Mouse (Mus musculus) midbrain, embryonic 14.5 days (tissue): ENCODE data around the gene Emc10. TPM values are rescaled to one million over a fixed set of nuclear protein-coding genes. Genes with fewer than 3 reads are reported as not detected.

Experiments
- ATAC-seq: fragments of 200-750 bp; cut with Nextera tagmentation; 2 replicates; pipeline ENCODE4 v1.8.0; 2017; ENCODE audit warnings: moderate number of reproducible peaks, moderate library complexity; ENCODE audit not compliant: low FRiP score, low TSS enrichment
- DNase-seq: peaks from one replicate; pipeline ENCODE4 v3.0.0-alpha.2; 2015
- H3K27ac ChIP-seq: fragments of 300-500 bp; sonication (generic); replicated peaks from 2 replicates; pipeline ENCODE4 v1.5.1; 2014; ENCODE audit warnings: mild to moderate bottlenecking, low read depth, low read length, moderate library complexity
- H3K27me3 ChIP-seq: fragments of 300-500 bp; sonication (generic); 2 replicates; pipeline ENCODE4 v1.6.1; 2014; ENCODE audit warnings: low read length, control low read depth, mixed read lengths; ENCODE audit not compliant: control insufficient read depth, insufficient read depth
- H3K36me3 ChIP-seq: fragments of 300-500 bp; sonication (generic); 2 replicates; pipeline ENCODE4 v1.6.1; 2014; ENCODE audit warnings: low read length, control low read depth; ENCODE audit not compliant: control insufficient read depth, insufficient read depth
- H3K4me1 ChIP-seq: fragments of 300-500 bp; sonication (generic); 2 replicates; pipeline ENCODE4 v1.6.1; 2014; ENCODE audit warnings: mild to moderate bottlenecking, antibody characterized with exemption, low read length, control low read depth; ENCODE audit not compliant: control insufficient read depth, insufficient read depth
- H3K4me2 ChIP-seq: fragments of 300-500 bp; sonication (generic); 2 replicates; pipeline ENCODE4 v1.6.1; 2014; ENCODE audit warnings: mild to moderate bottlenecking, low read length, moderate library complexity
- H3K4me3 ChIP-seq: fragments of 300-500 bp; sonication (generic); replicated peaks from 2 replicates; pipeline ENCODE4 v1.5.1; 2014; ENCODE audit warnings: low read depth, low read length
- H3K9ac ChIP-seq: fragments of 300-500 bp; sonication (generic); replicated peaks from 2 replicates; pipeline ENCODE4 v1.6.1; 2014; ENCODE audit warnings: mild to moderate bottlenecking, low read length, moderate library complexity
- H3K9me3 ChIP-seq: fragments of 300-500 bp; sonication (generic); 2 replicates; pipeline ENCODE4 v1.6.1; 2016; ENCODE audit warnings: low read length, control low read depth, mixed read lengths; ENCODE audit not compliant: control insufficient read depth
- WGBS: fragments of 180-500 bp; shearing (Covaris S2); extraction: QIAGEN DNeasy Blood & Tissue Kit; methylation state at CpG from one replicate; pipeline ENCODE4 v1.1.7; 2014; 5-methylcytosine and 5-hydroxymethylcytosine counted together
- polyA plus RNA-seq: library from polyadenylated mRNA; unstranded; fragments of >200 nt; fragmentation: Nextera tagmentation; extraction: Ambion mirVana; gene quantifications from 2 replicates; pipeline ENCODE4 v1.2.1, GENCODE M21; 2014

The Emc10 gene
- polyA plus RNA-seq: 152 and 163 TPM in 2 replicates

- Histone ChIP-seq H3K27me3 (no peaks in the 10 kb centered on the region), H3K9me3 (no peaks in the 10 kb centered on the region), H3K4me2 (peak within 1 kb of the TSS; percentile 87), H3K27ac (peak within 1 kb of the TSS; percentile 97), H3K4me1 (peaks cover 21% of the 10 kb centered on the region), H3K9ac (peak within 1 kb of the TSS; percentile 93), H3K36me3 (peaks cover 19% of the 10 kb centered on the region), H3K4me3 (peak within 1 kb of the TSS; percentile 72)
- ATAC-seq: peak; percentile 96
- WGBS: 1% methylated on average over 58 of the region's 58 CpGs
- peak; percentile 100 for DNase-seq
Observed at GRCm38 (mm10) chr7:44495992-44496770, at the start of gene Emc10, which contains the start of gene Fam71e1. Emc10 (minus strand) TSS chr7:44496529. Fam71e1 (plus strand) TSS chr7:44496581.

- Histone ChIP-seq H3K4me1 (peaks cover 7% of the 10 kb centered on the region), H3K9me3 (no peaks in the 10 kb centered on the region), H3K27me3 (no peaks in the 10 kb centered on the region), H3K36me3 (peaks cover 30% of the 10 kb centered on the region), H3K4me3 (no peak overlapping the region), H3K9ac (no peak overlapping the region), H3K4me2 (no peak overlapping the region), H3K27ac (no peak overlapping the region)
- no peak for DNase-seq
- WGBS: 83% methylated on average over 12 of the region's 12 CpGs
- no peak for ATAC-seq
Observed at GRCm38 (mm10) chr7:44543071-44543470, 46.7 kb upstream of the Emc10 start.

- peaks cover 2% of the 10 kb centered on the region; the same call in 1 of the 2 replicates for H3K4me1 ChIP-seq
- DNase-seq (no peak), ATAC-seq (no peak)
- no peak overlapping the region for H3K9ac ChIP-seq
- H3K4me2 ChIP-seq: no peak overlapping the region
- no peaks in the 10 kb centered on the region for H3K9me3 ChIP-seq
- H3K36me3 ChIP-seq: peaks cover 34% of the 10 kb centered on the region
- H3K4me3 ChIP-seq: no peak overlapping the region
- no peaks in the 10 kb centered on the region for H3K27me3 ChIP-seq
- H3K27ac ChIP-seq: no peak overlapping the region
- 96% methylated on average over 11 of the region's 11 CpGs for WGBS
Observed at GRCm38 (mm10) chr7:44542555-44542954, 46.2 kb upstream of the Emc10 start.

GRCm38 (mm10) chr7:44538756-44539624 is 42.7 kb upstream of the Emc10 start:
- Histone ChIP-seq H3K9me3 (no peaks in the 10 kb centered on the region), H3K27me3 (no peaks in the 10 kb centered on the region), H3K27ac (no peak overlapping the region), H3K36me3 (peaks cover 54% of the 10 kb centered on the region), H3K4me2 (no peak overlapping the region), H3K4me3 (no peak overlapping the region), H3K9ac (no peak overlapping the region), H3K4me1 (no peaks in the 10 kb centered on the region)
- ATAC-seq (no peak), DNase-seq (no peak)
- 93% methylated on average over 41 of the region's 41 CpGs for WGBS

- ATAC-seq: no peak
Observed at GRCm38 (mm10) chr7:44537496-44537895, 41.2 kb upstream of the Emc10 start.

DNA sequence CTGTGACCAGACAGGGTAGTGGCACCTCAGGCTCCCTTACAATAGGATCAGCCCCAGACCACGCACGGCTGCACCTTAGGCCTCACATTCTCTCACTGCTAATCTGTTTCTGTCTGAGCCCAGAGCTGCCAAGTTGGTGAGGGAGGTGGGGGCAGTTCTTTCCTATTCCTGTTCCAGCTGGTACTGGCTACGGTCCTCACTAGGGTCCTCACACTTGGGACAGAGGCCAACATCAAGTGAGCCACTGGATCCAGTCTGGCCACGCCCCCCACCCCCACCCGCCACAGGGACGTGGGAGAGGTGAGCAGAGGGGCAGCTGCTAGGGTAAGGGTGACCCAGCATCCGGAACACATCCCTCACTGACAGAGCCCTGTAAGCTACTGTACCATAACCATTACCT is 40.7 kb upstream of the Emc10 start:
- no peaks in the 10 kb centered on the region for H3K4me1 ChIP-seq
- 83% methylated on average over 7 of the region's 7 CpGs for WGBS
- DNase-seq (no peak), ATAC-seq (no peak)
- H3K36me3 ChIP-seq: peaks cover 52% of the 10 kb centered on the region
- H3K9ac ChIP-seq: no peak overlapping the region
- no peak overlapping the region for H3K4me3 ChIP-seq
- H3K27me3 ChIP-seq: no peaks in the 10 kb centered on the region
- no peak overlapping the region for H3K27ac ChIP-seq
- H3K9me3 ChIP-seq: no peaks in the 10 kb centered on the region
- H3K4me2 ChIP-seq: no peak overlapping the region

More at GRCm38 (mm10) chr7:44537496-44537895, 41.2 kb upstream of the Emc10 start:
- Histone ChIP-seq H3K4me1 (no peaks in the 10 kb centered on the region), H3K27me3 (no peaks in the 10 kb centered on the region), H3K36me3 (peaks cover 57% of the 10 kb centered on the region), H3K4me3 (no peak overlapping the region), H3K27ac (no peak overlapping the region), H3K9me3 (no peaks in the 10 kb centered on the region), H3K9ac (no peak overlapping the region), H3K4me2 (no peak overlapping the region)
- 94% methylated on average over 13 of the region's 13 CpGs for WGBS
- no peak for DNase-seq

DNA sequence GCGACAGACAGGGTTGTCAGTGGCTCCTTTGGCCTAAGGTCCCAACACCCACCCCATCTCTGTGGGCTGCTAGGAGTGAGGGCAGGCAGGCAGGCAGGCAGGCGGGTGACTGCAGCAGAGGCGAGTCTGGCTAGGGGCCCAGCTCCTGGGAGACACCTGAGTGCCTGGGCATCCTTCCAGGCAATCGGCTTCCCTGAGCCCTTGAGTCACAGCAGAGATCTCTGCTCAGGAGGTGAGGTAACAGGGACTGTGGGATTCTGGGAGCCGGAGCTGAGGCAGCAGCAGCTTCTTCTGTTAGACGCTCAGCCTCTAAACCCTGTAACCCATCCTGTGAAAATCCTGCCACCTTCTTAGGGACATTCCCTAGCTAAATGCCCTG is 40.2 kb upstream of the Emc10 start:
- no peak for DNase-seq
- Histone ChIP-seq H3K9me3 (no peaks in the 10 kb centered on the region), H3K36me3 (peaks cover 52% of the 10 kb centered on the region), H3K27me3 (no peaks in the 10 kb centered on the region), H3K4me3 (no peak overlapping the region), H3K27ac (no peak overlapping the region), H3K4me1 (no peaks in the 10 kb centered on the region), H3K4me2 (no peak overlapping the region), H3K9ac (no peak overlapping the region)
- no peak for ATAC-seq
- WGBS: 90% methylated on average over 6 of the region's 6 CpGs

DNA sequence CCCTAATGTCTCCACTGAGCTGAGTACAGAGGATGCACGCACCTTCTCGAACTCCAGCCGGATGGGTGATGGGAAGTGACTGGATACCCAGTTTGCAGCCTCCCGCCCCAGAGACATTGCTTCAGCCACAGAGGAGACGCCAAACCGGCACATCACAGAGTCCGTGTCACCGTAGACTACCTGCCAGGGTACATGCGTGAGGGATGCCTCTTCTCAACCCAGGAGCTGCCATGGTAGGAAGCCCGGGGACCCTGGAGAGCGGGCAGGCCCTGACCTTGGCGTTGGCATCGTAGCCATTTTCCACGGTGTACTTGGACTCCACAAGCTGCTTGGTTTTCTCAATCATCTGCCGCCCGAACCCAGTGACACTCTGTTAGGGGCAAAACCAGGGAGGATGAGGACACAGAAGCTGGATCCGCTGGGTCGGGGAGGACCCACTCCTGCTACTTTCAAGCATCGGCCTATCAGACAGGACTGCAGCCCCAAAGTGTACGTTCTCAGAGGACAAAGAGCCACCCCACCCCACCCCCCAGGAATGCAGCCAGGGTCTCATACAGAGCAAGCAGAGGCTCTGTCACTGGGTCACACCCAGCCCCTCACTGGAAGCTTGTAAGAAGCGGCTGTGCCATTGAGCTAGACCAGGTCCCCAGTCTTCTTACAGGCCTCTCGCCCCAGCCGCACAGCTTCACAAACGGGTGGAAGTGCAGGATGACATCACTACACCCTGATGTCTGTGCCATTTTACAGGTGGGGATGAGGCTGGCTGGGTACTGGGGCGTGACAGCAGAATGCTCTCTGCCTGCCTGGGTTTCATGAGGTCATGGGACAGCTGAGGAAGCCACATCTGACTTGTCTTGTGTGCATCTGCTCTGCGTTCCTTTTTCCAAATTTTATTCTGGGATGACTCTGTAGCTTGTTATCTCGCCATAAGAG is 39.6 kb upstream of the Emc10 start:
- no peak for ATAC-seq
- Histone ChIP-seq H3K36me3 (peaks cover 49% of the 10 kb centered on the region), H3K9me3 (no peaks in the 10 kb centered on the region), H3K4me3 (no peak overlapping the region), H3K27me3 (no peaks in the 10 kb centered on the region), H3K4me2 (no peak overlapping the region), H3K9ac (no peak overlapping the region), H3K4me1 (no peaks in the 10 kb centered on the region), H3K27ac (no peak overlapping the region)
- no peak for DNase-seq
- 93% methylated on average over 27 of the region's 27 CpGs for WGBS
